Mouse (Mus musculus): ENCODE data around the gene Megf9. TPM values are rescaled to one million over a fixed set of nuclear protein-coding genes. Genes with fewer than 3 reads are reported as not detected.

The Megf9 gene
- polyA plus RNA-seq, 1 experiment, result 2.6 TPM

DNA sequence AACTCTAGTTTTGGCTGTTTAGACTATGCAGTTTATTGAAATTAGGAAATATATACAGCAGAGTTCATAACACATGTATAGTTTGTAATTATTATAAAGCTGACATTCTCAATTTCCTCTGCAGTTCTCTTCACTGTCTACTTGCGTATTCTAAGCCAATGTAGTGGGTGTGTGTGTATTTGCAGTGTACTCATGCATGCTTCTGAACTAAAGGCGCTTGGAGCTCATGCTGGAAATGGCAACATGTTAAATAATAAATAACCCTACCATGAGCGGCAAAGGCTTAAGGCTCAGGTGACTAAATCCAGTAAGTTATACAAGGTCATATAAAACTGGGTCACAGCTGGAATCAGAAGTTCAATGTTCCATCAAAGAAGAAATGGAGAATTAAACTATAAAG is 46.4 kb downstream of the Megf9 start:
- Histone ChIP-seq H3K4me3 (no peak overlapping the region), H3K79me2 (ENCODE audit: control insufficient read depth, insufficient read depth) (no peaks in the 10 kb centered on the region), H3ac (ENCODE audit: control insufficient read depth, insufficient read length) (no peak overlapping the region), H3K36me3 (ENCODE audit: control insufficient read depth, insufficient read depth) (no peaks in the 10 kb centered on the region), H3K4me2 (ENCODE audit: low read depth) (no peak overlapping the region), H3K27me3 (ENCODE audit: control insufficient read depth, insufficient read depth, insufficient read length) (no peaks in the 10 kb centered on the region)
- no peak for TF ChIP-seq TCF12 (IDR thresholded peaks at IDR 0.05; ENCODE audit: insufficient read depth, poor library complexity, severe bottlenecking)
- no peak for TF ChIP-seq SRF (IDR thresholded peaks at IDR 0.05; ENCODE audit: control insufficient read depth, insufficient read length, low read depth)
- no peak for TF ChIP-seq CEBPB (IDR thresholded peaks at IDR 0.05; ENCODE audit: insufficient read depth, poor library complexity, severe bottlenecking)
- no peak for TF ChIP-seq MYOG (IDR thresholded peaks at IDR 0.05; ENCODE audit: control insufficient read depth in 1 of 3, insufficient read depth in 1 of 3, insufficient read length in 2 of 3, low read depth in 2 of 3)
- TF ChIP-seq POLR2A (IDR thresholded peaks at IDR 0.05; ENCODE audit: insufficient read length, low read depth), result no peak
- no peak for TF ChIP-seq POLR2AphosphoS2 (IDR thresholded peaks at IDR 0.05; ENCODE audit: insufficient read length, low read depth)
- TF ChIP-seq E2F4 (IDR thresholded peaks at IDR 0.05; ENCODE audit: insufficient read depth), result no peak
- no peak for TF ChIP-seq TCF3 (IDR thresholded peaks at IDR 0.05; ENCODE audit: insufficient read length, low read depth)
- no peak for TF ChIP-seq REST (IDR thresholded peaks at IDR 0.05; ENCODE audit: insufficient read depth, insufficient read length)
- TF ChIP-seq USF1 (IDR thresholded peaks at IDR 0.05; ENCODE audit: low read depth), result no peak
- no peak for TF ChIP-seq MYOD1 (IDR thresholded peaks at IDR 0.05; ENCODE audit: control insufficient read depth in 1 of 3, insufficient read length in 2 of 3, low read depth in 2 of 3)
- TF ChIP-seq MAX (IDR thresholded peaks at IDR 0.05; ENCODE audit: low read depth), result no peak

GRCm38 (mm10) chr4:70484134-70484533 is 50.7 kb downstream of the Megf9 start:
- TF ChIP-seq MYOD1 (IDR thresholded peaks at IDR 0.05; ENCODE audit: control insufficient read depth in 1 of 3, insufficient read length in 2 of 3, low read depth in 2 of 3), result no peak
- TF ChIP-seq POLR2A (IDR thresholded peaks at IDR 0.05; ENCODE audit: insufficient read length, low read depth), result no peak
- TF ChIP-seq E2F4 (IDR thresholded peaks at IDR 0.05; ENCODE audit: insufficient read depth), result no peak
- no peak for TF ChIP-seq TCF12 (IDR thresholded peaks at IDR 0.05; ENCODE audit: insufficient read depth, poor library complexity, severe bottlenecking)
- H3K4me3 ChIP-seq, result no peak overlapping the region

GRCm38 (mm10) chr4:70481931-70482330 is 52.9 kb downstream of the Megf9 start:
- no peaks in the 10 kb centered on the region for H3K36me3 ChIP-seq (ENCODE audit: control insufficient read depth, insufficient read depth)
- no peaks in the 10 kb centered on the region for H3K27me3 ChIP-seq (ENCODE audit: control insufficient read depth, insufficient read depth, insufficient read length)
- H3K4me2 ChIP-seq (ENCODE audit: low read depth), result no peak overlapping the region
- H3ac ChIP-seq (ENCODE audit: control insufficient read depth, insufficient read length), result no peak overlapping the region
- no peak overlapping the region for H3K4me3 ChIP-seq
- TF ChIP-seq REST (IDR thresholded peaks at IDR 0.05; ENCODE audit: insufficient read depth, insufficient read length), result no peak
- TF ChIP-seq MYOD1 (IDR thresholded peaks at IDR 0.05; ENCODE audit: control insufficient read depth in 1 of 3, insufficient read length in 2 of 3, low read depth in 2 of 3), result no peak
- no peak for TF ChIP-seq E2F4 (IDR thresholded peaks at IDR 0.05; ENCODE audit: insufficient read depth)
- no peak for TF ChIP-seq TCF3 (IDR thresholded peaks at IDR 0.05; ENCODE audit: insufficient read length, low read depth)
- TF ChIP-seq SRF (IDR thresholded peaks at IDR 0.05; ENCODE audit: control insufficient read depth, insufficient read length, low read depth), result no peak
- H3K79me2 ChIP-seq (ENCODE audit: control insufficient read depth, insufficient read depth), result no peaks in the 10 kb centered on the region

More at GRCm38 (mm10) chr4:70484134-70484533, 50.7 kb downstream of the Megf9 start:
- Histone ChIP-seq H3K4me2 (ENCODE audit: low read depth) (no peak overlapping the region), H3K79me2 (ENCODE audit: control insufficient read depth, insufficient read depth) (no peaks in the 10 kb centered on the region), H3K27me3 (ENCODE audit: control insufficient read depth, insufficient read depth, insufficient read length) (no peaks in the 10 kb centered on the region), H3K36me3 (ENCODE audit: control insufficient read depth, insufficient read depth) (no peaks in the 10 kb centered on the region), H3ac (ENCODE audit: control insufficient read depth, insufficient read length) (no peak overlapping the region)

DNA sequence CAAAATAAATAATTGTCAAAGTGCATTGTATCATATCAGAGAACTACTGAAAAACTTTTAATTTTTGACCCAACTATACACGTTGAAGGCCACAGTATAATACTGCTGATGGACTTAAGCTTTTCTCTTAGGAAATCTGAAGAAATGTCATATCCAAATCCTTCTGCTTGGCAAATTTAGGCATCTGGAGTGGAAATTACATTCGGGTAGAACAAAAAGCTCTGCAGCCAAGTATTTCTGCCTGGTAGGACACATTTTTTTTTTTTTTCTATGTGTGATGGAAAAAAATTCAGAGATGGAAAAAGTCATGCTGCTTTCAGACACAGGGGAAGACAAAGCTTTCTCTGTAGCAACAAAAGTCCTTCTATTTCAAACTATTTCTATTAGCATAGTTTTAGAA is 63.4 kb downstream of the Megf9 start:
- Histone ChIP-seq H3K4me2 (ENCODE audit: low read depth) (no peak overlapping the region), H3ac (ENCODE audit: control insufficient read depth, insufficient read length) (no peak overlapping the region), H3K79me2 (ENCODE audit: control insufficient read depth, insufficient read depth) (no peaks in the 10 kb centered on the region), H3K27me3 (ENCODE audit: control insufficient read depth, insufficient read depth, insufficient read length) (no peaks in the 10 kb centered on the region), H3K36me3 (ENCODE audit: control insufficient read depth, insufficient read depth) (no peaks in the 10 kb centered on the region), H3K4me3 (no peak overlapping the region)
- TF ChIP-seq MYOD1 (IDR thresholded peaks at IDR 0.05; ENCODE audit: control insufficient read depth in 1 of 3, insufficient read length in 2 of 3, low read depth in 2 of 3) (no peak), POLR2AphosphoS2 (IDR thresholded peaks at IDR 0.05; ENCODE audit: insufficient read length, low read depth) (no peak), REST (IDR thresholded peaks at IDR 0.05; ENCODE audit: insufficient read depth, insufficient read length) (no peak), TCF12 (IDR thresholded peaks at IDR 0.05; ENCODE audit: insufficient read depth, poor library complexity, severe bottlenecking) (no peak), E2F4 (IDR thresholded peaks at IDR 0.05; ENCODE audit: insufficient read depth) (no peak), CEBPB (IDR thresholded peaks at IDR 0.05; ENCODE audit: insufficient read depth, poor library complexity, severe bottlenecking) (no peak), USF1 (IDR thresholded peaks at IDR 0.05; ENCODE audit: low read depth) (no peak), SRF (IDR thresholded peaks at IDR 0.05; ENCODE audit: control insufficient read depth, insufficient read length, low read depth) (no peak), TCF3 (IDR thresholded peaks at IDR 0.05; ENCODE audit: insufficient read length, low read depth) (no peak), MYOG (IDR thresholded peaks at IDR 0.05; ENCODE audit: control insufficient read depth in 1 of 3, insufficient read depth in 1 of 3, insufficient read length in 2 of 3, low read depth in 2 of 3) (no peak), MAX (IDR thresholded peaks at IDR 0.05; ENCODE audit: low read depth) (no peak), POLR2A (IDR thresholded peaks at IDR 0.05; ENCODE audit: insufficient read length, low read depth) (no peak)

GRCm38 (mm10) chr4:70465921-70466689 is 68.7 kb downstream of the Megf9 start:
- no peak overlapping the region for H3ac ChIP-seq (ENCODE audit: control insufficient read depth, insufficient read length)
- no peaks in the 10 kb centered on the region for H3K36me3 ChIP-seq (ENCODE audit: control insufficient read depth, insufficient read depth)
- H3K27me3 ChIP-seq (ENCODE audit: control insufficient read depth, insufficient read depth, insufficient read length), result no peaks in the 10 kb centered on the region
- no peak overlapping the region for H3K4me2 ChIP-seq (ENCODE audit: low read depth)
- TF ChIP-seq SRF (IDR thresholded peaks at IDR 0.05; ENCODE audit: control insufficient read depth, insufficient read length, low read depth), result no peak
- no peak for TF ChIP-seq POLR2A (IDR thresholded peaks at IDR 0.05; ENCODE audit: insufficient read length, low read depth)
- TF ChIP-seq POLR2AphosphoS2 (IDR thresholded peaks at IDR 0.05; ENCODE audit: insufficient read length, low read depth), result no peak
- TF ChIP-seq REST (IDR thresholded peaks at IDR 0.05; ENCODE audit: insufficient read depth, insufficient read length), result no peak
- TF ChIP-seq MYOG (IDR thresholded peaks at IDR 0.05; ENCODE audit: control insufficient read depth in 1 of 3, insufficient read depth in 1 of 3, insufficient read length in 2 of 3, low read depth in 2 of 3), result no peak
- TF ChIP-seq CEBPB (IDR thresholded peaks at IDR 0.05; ENCODE audit: insufficient read depth, poor library complexity, severe bottlenecking), result no peak
- TF ChIP-seq E2F4 (IDR thresholded peaks at IDR 0.05; ENCODE audit: insufficient read depth), result no peak
- no peak for TF ChIP-seq USF1 (IDR thresholded peaks at IDR 0.05; ENCODE audit: low read depth)
- no peak for TF ChIP-seq MAX (IDR thresholded peaks at IDR 0.05; ENCODE audit: low read depth)
- no peak for TF ChIP-seq TCF3 (IDR thresholded peaks at IDR 0.05; ENCODE audit: insufficient read length, low read depth)
- TF ChIP-seq TCF12 (IDR thresholded peaks at IDR 0.05; ENCODE audit: insufficient read depth, poor library complexity, severe bottlenecking), result no peak
- no peak for TF ChIP-seq MYOD1 (IDR thresholded peaks at IDR 0.05; ENCODE audit: control insufficient read depth in 1 of 3, insufficient read length in 2 of 3, low read depth in 2 of 3)
- no peaks in the 10 kb centered on the region for H3K79me2 ChIP-seq (ENCODE audit: control insufficient read depth, insufficient read depth)
- H3K4me3 ChIP-seq, result no peak overlapping the region

All from myocyte (in vitro differentiated cells).